Mouse (Mus musculus) G1E (cell line): ENCODE data around the gene Pcbp4. TPM values are rescaled to one million over a fixed set of nuclear protein-coding genes. Genes with fewer than 3 reads are reported as not detected.

ENCODE experiments used
- ATAC-seq: 2 replicates; pipeline ENCODE4 v1.8.0; 2016; ENCODE audit warnings: mild to moderate bottlenecking; ENCODE audit not compliant: insufficient number of reproducible peaks, poor library complexity, low FRiP score, severe bottlenecking; ENCODE audit errors: extremely low read depth
- DNase-seq: peaks from one replicate; pipeline ENCODE4 v3.0.0; 2012; ENCODE audit warnings: low spot score
- H3K27me3 ChIP-seq: 2 replicates; pipeline ENCODE4 v1.6.1; 2012; ENCODE audit warnings: mild to moderate bottlenecking, low read length, inconsistent platforms; ENCODE audit not compliant: insufficient read depth
- H3K36me3 ChIP-seq: replicated peaks from 2 replicates; pipeline ENCODE3; 2012; ENCODE audit warnings: mild to moderate bottlenecking, inconsistent platforms
- H3K4me1 ChIP-seq: 2 replicates; pipeline ENCODE4 v1.6.1; 2012; ENCODE audit warnings: low read depth, low read length, inconsistent platforms, mixed read lengths; ENCODE audit not compliant: insufficient read depth
- H3K4me3 ChIP-seq: 2 replicates; pipeline ENCODE4 v1.5.1; 2012; ENCODE audit warnings: low read depth, mild to moderate bottlenecking, inconsistent platforms, low read length, moderate library complexity, mixed read lengths
- H3K9me3 ChIP-seq: replicated peaks from 2 replicates; pipeline ENCODE4 v1.6.1; 2012; ENCODE audit warnings: inconsistent platforms
- CTCF ChIP-seq: IDR thresholded peaks from 2 replicates; pipeline ENCODE4 v1.5.1; 2012; ENCODE audit warnings: low read depth, low read length, inconsistent platforms, mixed read lengths
- GATA1 ChIP-seq: IDR thresholded peaks from 2 replicates; pipeline ENCODE4 v1.6.1; 2012; ENCODE audit warnings: borderline replicate concordance, low read length, inconsistent platforms, mixed read lengths
- GATA2 ChIP-seq: IDR thresholded peaks from 2 replicates; pipeline ENCODE4 v1.6.1; 2012; ENCODE audit warnings: low read depth, low read length, inconsistent platforms, borderline replicate concordance
- POLR2AphosphoS5 ChIP-seq: IDR thresholded peaks from 2 replicates; pipeline ENCODE4 v1.6.1; 2012; ENCODE audit warnings: low read depth, low read length, inconsistent platforms; ENCODE audit not compliant: insufficient replicate concordance
- TAL1 ChIP-seq: conservative IDR thresholded peaks from 2 replicates; pipeline ENCODE4 v1.6.1; 2012; ENCODE audit warnings: low read depth, low read length, inconsistent platforms, mixed read lengths
- polyA plus RNA-seq: library from polyadenylated mRNA; stranded (reverse); fragments of >175 nt; gene quantifications from 2 replicates; pipeline ENCODE4 v1.2.3, GENCODE M21; 2012
- total RNA-seq, 2 experiments: library from RNA; stranded (forward) in 1 of 2; stranded (reverse) in 1 of 2; fragments of 200-1000 nt in 1 of 2; fragments of >200 nt in 1 of 2; fragmentation: Nextera tagmentation in 1 of 2; gene quantifications; 2 replicates each; pipeline ENCODE4 v1.2.3; 2014 to 2017

The Pcbp4 gene
- total and polyA plus RNA-seq, 3 experiments, result 2.8 to 18.9 (median 9.9) TPM

DNA sequence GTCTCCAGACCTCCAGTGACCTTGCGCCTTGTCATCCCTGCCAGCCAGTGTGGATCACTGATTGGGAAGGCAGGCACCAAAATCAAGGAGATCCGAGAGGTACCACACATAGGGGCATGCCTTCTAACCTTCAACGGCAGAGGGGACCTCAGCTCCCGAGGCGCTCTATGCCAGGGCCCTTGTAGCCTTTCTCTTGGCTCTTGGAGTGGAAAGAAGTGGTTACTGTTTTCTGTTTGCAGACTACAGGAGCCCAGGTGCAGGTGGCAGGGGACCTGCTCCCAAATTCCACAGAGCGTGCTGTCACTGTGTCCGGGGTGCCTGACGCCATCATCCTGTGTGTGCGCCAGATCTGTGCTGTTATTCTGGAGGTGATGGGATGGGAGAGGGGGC is 7.9 kb downstream of the Pcbp4 start:
- peaks cover 12% of the 10 kb centered on the region for H3K9me3 ChIP-seq
- no peak overlapping the region for H3K4me3 ChIP-seq
- no peaks in the 10 kb centered on the region for H3K36me3 ChIP-seq
- ATAC-seq, result no peak
- H3K4me1 ChIP-seq, result peaks cover 3% of the 10 kb centered on the region; the same call in 1 of the 2 replicates
- H3K27me3 ChIP-seq, result peaks cover 64% of the 10 kb centered on the region
- no peak for DNase-seq
- TF ChIP-seq GATA2, result no peak
- TF ChIP-seq POLR2AphosphoS5, result no peak
- TF ChIP-seq GATA1, result no peak
- no peak for TF ChIP-seq TAL1
- no peak for TF ChIP-seq CTCF

DNA sequence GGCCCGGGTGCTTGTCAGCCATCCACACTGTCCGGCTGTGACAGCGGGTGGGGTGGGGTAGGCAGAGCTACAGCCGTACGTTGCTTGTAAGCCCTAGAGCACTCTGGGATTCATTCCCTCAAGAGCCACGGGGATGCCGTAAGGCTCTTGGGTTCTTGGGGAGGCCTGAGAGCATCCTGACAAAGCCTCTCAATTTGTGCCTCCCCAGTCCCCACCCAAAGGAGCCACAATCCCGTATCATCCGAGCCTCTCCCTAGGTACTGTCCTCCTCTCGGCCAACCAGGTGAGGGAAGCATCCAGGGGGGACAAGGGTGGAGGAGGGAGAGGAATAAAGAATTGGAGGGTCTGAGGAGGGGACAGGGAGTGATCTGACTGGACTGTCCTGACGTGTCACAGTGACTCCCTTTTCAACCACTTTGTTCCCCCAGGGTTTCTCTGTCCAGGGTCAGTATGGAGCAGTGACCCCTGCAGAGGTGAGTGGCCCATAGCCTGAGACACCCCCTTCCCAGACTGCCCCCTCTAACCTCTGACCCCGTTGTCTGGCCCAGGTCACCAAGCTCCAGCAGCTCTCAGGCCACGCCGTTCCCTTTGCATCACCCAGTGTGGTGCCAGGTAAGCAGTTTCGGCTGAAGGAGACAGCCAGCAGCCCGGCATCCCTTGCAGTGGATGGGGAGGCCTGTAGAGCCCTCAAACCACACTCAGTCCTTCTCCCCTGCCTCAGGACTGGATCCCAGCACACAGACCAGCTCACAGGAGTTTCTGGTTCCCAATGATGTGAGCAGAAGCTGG is 8.7 kb downstream of the Pcbp4 start:
- peaks cover 12% of the 10 kb centered on the region for H3K9me3 ChIP-seq
- H3K36me3 ChIP-seq, result no peaks in the 10 kb centered on the region
- no peak overlapping the region for H3K4me3 ChIP-seq
- peaks cover 56% of the 10 kb centered on the region for H3K27me3 ChIP-seq
- no peak for ATAC-seq
- TF ChIP-seq GATA1 (no peak), CTCF (no peak), TAL1 (no peak), POLR2AphosphoS5 (no peak), GATA2 (no peak)
- H3K4me1 ChIP-seq, result no peaks in the 10 kb centered on the region
- DNase-seq, result no peak

DNA sequence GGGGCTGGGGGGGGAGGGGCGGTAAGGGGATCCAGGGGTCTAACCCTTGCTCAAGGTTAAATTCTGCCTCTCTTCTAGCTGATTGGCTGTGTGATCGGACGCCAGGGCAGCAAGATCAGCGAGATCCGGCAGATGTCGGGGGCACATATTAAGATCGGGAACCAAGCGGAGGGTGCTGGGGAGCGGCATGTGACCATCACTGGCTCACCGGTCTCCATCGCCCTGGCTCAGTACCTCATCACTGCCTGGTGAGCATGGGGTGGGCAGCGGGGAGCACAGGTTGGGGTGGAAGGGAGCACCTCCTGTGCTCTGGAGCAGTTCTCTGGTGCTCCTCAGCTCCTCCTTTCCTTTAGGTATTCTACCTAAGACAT is 9.3 kb downstream of the Pcbp4 start:
- Histone ChIP-seq H3K27me3 (peaks cover 50% of the 10 kb centered on the region), H3K36me3 (no peaks in the 10 kb centered on the region), H3K4me1 (no peaks in the 10 kb centered on the region), H3K9me3 (peaks cover 12% of the 10 kb centered on the region), H3K4me3 (no peak overlapping the region)
- DNase-seq (no peak), ATAC-seq (no peak)
- TF ChIP-seq TAL1 (no peak), CTCF (no peak), GATA2 (no peak), POLR2AphosphoS5 (no peak)

DNA sequence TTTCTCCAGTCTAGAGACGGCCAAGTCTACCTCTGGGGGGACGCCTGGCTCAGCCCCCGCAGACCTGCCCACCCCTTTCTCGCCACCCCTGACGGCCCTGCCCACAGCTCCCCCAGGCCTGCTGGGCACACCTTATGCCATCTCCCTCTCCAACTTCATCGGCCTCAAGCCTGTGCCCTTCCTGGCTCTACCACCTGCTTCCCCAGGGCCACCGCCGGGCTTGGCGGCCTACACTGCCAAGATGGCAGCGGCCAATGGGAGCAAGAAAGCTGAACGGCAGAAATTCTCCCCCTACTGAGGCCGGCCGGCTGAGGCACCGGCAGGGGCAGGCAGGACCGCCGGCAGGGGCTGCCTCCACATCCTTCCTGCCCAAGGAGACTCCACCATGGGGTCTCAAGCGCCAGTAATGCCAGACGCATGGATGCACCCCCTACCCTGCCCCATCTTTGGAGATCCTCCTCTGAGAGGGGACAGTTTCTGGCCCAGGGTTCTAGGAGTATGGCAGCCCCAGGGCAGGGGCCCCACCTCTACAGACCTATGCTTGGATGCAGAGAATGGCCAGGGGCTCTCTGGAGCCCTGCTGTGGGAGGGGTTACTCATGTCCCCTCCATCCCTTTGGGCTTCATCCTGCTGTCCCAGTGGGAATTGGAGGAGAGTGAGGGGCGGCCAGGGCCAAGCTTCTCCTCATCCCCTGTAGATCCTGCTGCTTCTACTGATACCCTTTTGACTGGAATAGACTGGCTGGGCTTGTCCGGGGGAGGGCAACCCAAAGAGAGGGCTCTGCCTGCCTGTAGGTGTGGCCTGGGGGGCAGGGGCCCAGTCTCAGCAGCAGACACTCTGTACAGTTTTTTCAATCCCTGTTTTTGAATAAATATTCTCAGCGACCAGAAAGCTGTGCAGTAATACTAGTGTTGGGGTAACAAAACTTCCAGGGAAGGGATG is 10.3 kb downstream of the Pcbp4 start:
- no peak for ATAC-seq
- H3K36me3 ChIP-seq, result no peaks in the 10 kb centered on the region

DNA sequence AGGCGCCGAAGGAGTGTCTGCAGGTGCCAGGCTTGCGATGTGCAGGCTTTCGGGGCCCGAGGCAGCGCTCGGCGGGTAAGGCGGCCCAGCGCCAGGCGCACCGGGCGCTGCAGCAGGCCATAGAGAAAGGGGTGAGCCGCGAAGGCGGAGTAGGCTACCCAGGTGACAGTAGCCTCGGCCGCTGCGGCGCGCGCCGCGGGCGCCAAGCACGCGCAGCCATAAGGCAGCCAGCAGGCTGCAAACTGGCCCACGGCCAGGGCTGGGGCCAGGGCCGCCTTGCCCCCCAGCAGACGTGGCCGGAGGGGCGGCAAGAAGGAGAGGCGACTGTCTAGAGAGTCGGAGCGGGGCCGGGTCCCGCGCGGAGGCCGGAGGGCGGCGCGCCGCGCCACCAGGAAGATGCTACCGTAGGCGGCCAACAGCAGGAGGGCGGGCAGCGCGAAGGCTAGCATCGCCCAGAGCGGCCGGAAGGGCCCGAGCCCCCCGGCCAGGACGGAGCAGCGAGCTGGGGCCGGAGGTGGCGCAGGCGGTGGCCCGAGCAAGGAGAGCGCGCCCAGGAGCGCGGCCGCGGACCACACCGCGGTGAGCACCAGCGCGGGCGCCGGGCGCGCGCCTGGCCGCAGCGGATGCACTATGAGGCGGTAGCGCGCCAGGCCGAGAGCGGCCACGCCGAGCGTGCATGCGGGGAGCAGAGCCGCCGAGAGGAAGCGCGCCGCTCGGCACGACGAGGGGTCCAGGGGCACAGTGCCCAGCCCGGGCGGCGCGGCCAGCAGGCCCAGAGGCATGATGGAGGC is 11.9 kb downstream of the Pcbp4 start:
- peaks cover 4% of the 10 kb centered on the region; the same call in 1 of the 2 replicates for H3K4me1 ChIP-seq
- DNase-seq, result no peak
- H3K4me3 ChIP-seq, result no peak overlapping the region; the same call in 1 of the 2 replicates
- peaks cover 12% of the 10 kb centered on the region for H3K9me3 ChIP-seq
- no peaks in the 10 kb centered on the region for H3K36me3 ChIP-seq
- TF ChIP-seq TAL1, result no peak
- no peak for TF ChIP-seq GATA2
- TF ChIP-seq GATA1, result no peak
- no peak for TF ChIP-seq POLR2AphosphoS5
- TF ChIP-seq CTCF, result no peak
- H3K27me3 ChIP-seq, result peaks cover 32% of the 10 kb centered on the region
- ATAC-seq, result no peak

More for the DNA sequence above, 10.3 kb downstream of the Pcbp4 start:
- TF ChIP-seq GATA1 (no peak), POLR2AphosphoS5 (no peak), CTCF (no peak), TAL1 (no peak), GATA2 (no peak)
- no peaks in the 10 kb centered on the region for H3K4me1 ChIP-seq
- DNase-seq, result no peak
- peaks cover 44% of the 10 kb centered on the region for H3K27me3 ChIP-seq
- H3K9me3 ChIP-seq, result peaks cover 12% of the 10 kb centered on the region
- H3K4me3 ChIP-seq, result no peak overlapping the region
